Mouse (Mus musculus): ENCODE measurements around the gene Lrig2.
"Not testable (repeated sequence)": the region's sequence is repeated elsewhere in the genome, so short reads cannot be mapped to it uniquely, and the experiment has no call there.

Gene Lrig2

DNA sequence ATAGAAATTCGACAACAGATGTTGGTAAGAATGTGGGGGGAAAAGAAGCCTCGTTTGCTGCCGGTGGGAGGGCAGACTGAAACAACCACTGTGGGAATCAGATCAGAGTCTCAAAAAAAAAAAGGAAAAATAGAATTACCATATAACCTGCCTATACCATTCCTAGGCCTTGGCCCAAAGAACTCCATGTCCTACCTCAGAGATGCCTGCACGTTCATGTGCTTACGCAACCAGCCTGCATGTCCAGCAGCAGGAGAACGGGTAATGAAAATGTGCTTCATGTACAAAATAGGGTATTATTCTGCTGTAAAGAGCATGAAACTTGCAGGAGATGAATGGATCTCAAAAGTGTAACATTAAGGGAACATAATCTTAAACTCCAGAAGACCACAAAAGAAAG, 79.1 kb downstream of the Lrig2 start:
- no peak for DNase-seq (ENCODE audit: low read depth)

DNA sequence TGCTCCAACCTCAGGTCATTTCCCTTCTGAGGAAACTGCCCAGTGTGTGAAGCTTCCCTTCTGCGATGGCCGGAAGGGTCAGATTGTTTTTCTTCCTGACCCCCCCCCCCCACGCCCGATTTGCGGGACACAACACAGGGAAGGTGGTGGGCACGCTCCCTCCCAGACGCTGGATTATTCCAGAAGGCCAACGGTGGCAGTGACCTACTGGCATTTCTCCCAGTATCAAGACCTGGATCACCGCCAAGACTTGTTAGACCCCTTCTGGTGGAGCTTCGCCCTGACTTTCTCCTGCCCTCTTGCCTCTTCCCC, 79.9 kb downstream of the Lrig2 start:
- no peak for DNase-seq (ENCODE audit: low read depth)

- no peak for DNase-seq (ENCODE audit: low read depth)
These were observed 80.4 kb downstream of the Lrig2 start for GRCm38 (mm10) chr3:104431156-104431847.

- not testable (repeated sequence) for DNase-seq (ENCODE audit: low read depth)
These were observed 84.4 kb downstream of the Lrig2 start for GRCm38 (mm10) chr3:104427354-104427753.

- no peak for DNase-seq (ENCODE audit: low read depth)
These were observed 87.4 kb downstream of the Lrig2 start for GRCm38 (mm10) chr3:104424346-104424745.

GRCm38 (mm10) chr3:104420929-104421328, 90.8 kb downstream of the Lrig2 start:
- DNase-seq (ENCODE audit: low read depth), result no peak

DNA sequence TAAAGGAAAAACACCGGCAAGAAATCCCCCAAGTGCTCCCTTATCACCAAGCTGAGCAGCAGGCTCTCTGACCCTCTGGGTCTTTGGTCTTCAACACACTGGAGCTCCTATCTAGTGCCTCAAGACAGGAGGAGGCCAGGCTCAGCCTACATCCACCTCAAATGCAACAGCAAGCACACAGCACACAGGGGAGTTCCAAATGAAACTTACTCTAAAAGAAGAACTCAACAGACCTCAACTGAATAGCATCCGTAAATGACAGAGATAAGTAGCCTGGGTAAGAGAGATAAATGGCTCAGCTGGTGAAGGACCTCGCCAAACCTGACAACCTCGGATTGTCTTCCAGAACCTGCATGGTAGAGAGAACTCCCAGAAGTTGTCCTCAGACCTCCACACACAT, 91.7 kb downstream of the Lrig2 start:
- DNase-seq (ENCODE audit: low read depth), result no peak

GRCm38 (mm10) chr3:104416806-104417205, 94.9 kb downstream of the Lrig2 start:
- no peak for DNase-seq (ENCODE audit: low read depth)

GRCm38 (mm10) chr3:104412482-104412881, 99.2 kb downstream of the Lrig2 start:
- DNase-seq (ENCODE audit: low read depth), result no peak

DNA sequence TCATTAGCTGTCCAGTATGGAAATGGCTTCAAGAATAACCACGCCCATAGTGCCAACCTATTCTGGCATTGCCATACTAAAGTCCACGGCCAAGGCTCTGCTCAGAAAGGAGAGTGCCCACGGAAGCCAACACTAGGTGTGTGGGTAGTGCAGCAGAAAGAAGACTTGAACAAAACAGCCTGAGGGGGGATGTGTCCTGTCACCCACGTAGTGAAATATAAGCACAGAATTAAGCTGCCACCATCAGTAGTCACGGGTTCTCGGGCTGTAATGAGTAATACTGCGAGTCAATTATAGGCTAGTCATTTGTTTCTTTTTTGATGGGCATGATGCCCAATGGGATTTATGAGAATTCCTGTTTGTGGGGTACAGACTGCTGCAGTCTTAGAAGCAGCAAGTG, 104.2 kb downstream of the Lrig2 start:
- DNase-seq (ENCODE audit: low read depth), result no peak

DNA sequence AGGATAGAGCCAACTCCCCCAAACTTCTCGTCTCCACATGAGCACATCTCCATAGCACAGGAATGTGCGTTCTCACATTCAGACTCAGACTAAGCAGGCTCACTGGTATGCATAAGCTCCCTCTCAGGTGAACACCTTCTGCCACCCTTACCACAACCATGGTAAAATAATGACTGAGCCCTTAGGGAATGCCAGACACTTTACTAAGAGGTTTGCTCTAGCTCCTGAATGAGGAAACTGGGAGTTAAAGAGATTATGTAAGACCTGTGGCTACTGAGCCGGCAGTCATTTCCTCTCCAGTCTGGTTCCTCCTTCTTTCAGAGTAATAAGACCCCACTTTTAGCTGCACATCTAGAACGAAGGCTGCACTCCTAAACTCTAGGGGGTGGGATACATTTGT, 108.1 kb downstream of the Lrig2 start:
- DNase-seq (ENCODE audit: low read depth), result no peak

DNA sequence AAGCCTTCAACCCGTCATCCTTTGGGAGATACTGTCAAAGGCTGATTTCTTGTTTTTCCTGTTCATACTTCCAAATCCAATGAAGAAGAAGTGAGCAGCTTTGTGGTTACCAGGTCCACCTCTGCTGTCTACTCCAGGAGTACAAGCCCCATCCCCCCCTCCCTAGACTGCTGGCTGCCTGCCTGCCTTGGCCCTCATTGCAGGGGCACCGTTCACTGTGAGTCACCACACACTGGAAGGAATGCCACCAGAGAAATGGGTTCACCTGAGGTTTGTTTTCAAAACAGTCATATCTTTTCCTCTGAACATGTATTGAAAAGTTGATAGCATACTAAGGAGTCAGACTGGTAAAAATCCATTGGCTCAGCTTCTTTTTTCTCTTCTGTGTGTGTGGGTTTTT, 110.5 kb downstream of the Lrig2 start:
- DNase-seq (ENCODE audit: low read depth), result no peak

GRCm38 (mm10) chr3:104400126-104400525, 111.6 kb downstream of the Lrig2 start:
- DNase-seq (ENCODE audit: low read depth), result no peak

DNA sequence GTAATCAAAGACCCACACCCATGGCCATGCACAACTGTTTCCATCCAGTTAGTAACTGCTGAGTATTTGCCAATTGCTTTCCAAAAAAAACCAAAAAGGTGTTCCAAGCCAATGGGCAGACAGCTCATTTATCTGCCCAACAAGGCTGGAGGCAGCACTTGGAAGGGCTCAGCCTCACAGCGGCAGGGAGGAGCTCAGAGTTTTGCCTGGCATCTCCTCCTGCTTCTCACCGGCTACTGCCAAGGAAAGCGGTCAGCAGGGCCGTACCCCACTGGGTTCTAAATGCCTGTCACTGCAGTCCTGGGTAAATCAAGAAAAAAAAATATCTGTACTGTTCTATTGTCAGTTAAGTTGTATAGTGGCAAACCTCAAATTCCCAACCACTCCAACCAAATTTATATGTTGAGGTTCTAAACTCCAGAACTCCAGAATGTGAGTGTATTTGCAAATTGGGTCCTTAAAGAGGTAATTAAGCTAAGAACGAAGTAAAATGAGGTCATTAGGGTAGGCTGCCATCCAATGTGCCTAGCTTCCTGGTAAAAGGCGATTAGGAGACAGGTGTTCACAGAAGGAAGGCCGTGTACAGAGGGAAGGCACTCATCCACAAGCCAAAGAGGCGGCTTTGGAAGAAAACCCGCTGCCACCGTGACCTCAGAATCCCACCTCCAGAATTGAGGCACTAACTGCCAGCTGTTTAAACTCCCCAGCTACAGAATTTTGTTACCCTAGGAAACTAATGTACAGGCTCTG, 112.2 kb downstream of the Lrig2 start:
- no peak for DNase-seq (ENCODE audit: low read depth)

- no peak for DNase-seq (ENCODE audit: low read depth)
These were observed 114.4 kb downstream of the Lrig2 start for GRCm38 (mm10) chr3:104397316-104397715.

GRCm38 (mm10) chr3:104396736-104397081, 115.0 kb downstream of the Lrig2 start:
- DNase-seq (ENCODE audit: low read depth), result no peak

- DNase-seq (ENCODE audit: low read depth), result no peak
These were observed 115.5 kb downstream of the Lrig2 start for GRCm38 (mm10) chr3:104396067-104396735.

GRCm38 (mm10) chr3:104390072-104390471, 121.6 kb downstream of the Lrig2 start:
- DNase-seq (ENCODE audit: low read depth), result no peak

DNA sequence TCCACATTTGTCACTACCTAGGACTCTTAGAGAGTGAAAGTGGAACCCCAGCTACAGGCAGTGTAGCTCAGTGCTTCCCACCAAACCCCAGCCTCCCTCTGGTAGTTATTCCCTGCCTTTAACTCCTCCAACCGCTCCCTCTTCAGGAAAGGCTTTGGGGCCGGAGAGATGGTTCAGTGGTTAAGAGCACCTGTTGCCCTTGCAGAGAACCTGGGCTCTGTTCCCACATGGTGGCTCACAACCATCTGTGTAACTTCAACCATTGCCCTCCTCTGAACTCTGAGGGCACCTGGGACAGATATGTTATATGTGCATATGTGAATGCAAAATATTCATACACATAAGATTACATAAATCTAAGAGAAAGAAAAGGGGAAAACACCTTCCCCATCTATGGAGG, 122.3 kb downstream of the Lrig2 start:
- no peak for DNase-seq (ENCODE audit: low read depth)

- DNase-seq (ENCODE audit: low read depth), result no peak
These were observed 126.1 kb downstream of the Lrig2 start for GRCm38 (mm10) chr3:104385587-104385986.

DNA sequence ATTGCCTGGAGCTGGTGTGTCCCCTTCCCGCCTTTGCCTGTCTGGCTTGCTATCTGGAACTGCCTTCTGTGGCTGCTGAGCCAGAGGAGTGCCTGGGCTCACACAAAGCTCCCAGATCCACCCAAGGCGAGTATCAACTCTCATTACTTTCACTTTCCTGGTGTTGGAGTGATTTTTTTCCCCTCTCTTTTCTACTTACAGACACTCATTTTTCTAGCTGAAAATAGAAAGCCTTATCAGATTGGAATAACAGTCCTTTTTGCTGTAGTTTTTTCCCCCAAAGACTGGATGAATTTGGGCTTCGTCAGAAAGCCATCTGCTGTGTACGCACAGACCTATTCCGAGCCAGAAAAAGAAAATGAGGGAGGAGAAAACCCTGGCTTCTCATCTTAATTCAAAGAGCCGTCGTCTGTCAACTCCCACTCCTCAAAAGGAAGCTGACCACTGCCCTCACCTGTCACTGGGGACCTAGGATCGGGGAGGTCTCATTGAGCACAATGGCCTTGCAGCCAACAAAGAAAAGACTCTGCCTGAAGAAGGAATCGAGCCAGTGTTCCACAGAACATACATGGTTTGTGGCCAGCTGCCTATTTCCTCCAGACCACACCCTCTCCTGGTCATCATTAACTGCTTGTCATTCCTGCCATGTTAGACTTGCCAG, 127.9 kb downstream of the Lrig2 start:
- DNase-seq (ENCODE audit: low read depth), result no peak

DNA sequence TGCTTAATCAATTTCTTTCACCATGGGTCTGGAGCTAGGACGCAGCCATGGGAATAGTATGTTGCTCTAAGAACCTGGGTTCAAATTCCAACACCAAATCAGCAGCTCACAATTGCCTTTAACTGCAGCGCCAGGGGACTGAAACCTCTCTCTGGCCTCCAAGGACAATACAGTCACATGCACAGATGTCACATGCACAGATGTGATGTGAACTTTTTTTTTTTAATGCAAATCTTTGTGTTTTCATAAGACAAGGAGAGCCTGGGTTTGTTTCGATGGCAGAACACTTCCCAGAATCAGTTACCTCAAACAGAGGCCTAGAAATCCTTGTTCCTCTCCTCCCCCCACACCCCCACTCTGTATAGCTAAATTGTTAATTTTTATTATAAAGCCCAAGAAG, 133.5 kb downstream of the Lrig2 start:
- no peak for DNase-seq (ENCODE audit: low read depth)

DNA sequence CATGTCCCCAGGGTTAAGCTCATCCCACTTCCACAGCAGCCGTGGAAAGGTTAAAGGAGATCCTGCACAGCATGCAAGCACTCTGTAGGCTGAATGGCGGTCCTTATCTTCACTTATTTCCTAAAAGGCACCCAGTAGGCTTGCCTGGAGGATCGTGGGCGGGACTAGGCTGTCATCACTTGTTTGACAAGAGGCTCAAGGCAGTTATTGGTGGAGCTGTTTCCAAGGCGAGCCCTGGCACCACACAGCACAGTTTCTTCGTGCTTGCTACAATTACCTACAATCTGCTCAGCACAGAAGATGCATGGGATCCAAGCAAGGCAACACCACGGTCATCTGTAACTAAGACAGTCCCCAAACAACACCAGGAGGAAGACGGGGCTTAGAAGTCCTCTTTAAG, 137.8 kb downstream of the Lrig2 start:
- DNase-seq (ENCODE audit: low read depth), result no peak

Data from naive thymus-derived CD4-positive, alpha-beta T cell, adult 2 months (primary cell).